ENCODE assay signal across 8 mouse cellular contexts in genomic region chrX:50605517-50605916, GRCm38 (mm10).
DNase-seq lines count a peak whose midpoint lies in the region; ATAC-seq and TF ChIP-seq lines count a peak whose summit lies in the region.
"Not testable (repeated sequence)": the region's sequence is repeated elsewhere in the genome, so short reads cannot be mapped to it uniquely, and the experiment has no call there.

No protein-coding gene starts in this region.

- 54% methylated on average over 2 of the region's 2 CpGs for whole genome bisulfite sequencing in forebrain, embryonic 14.5 days
- WGBS in liver, embryonic 16.5 days (ENCODE audit: insufficient replicate concordance), result 30% methylated on average over 2 of the region's 2 CpGs
- 47% methylated on average over 2 of the region's 2 CpGs for WGBS in midbrain, embryonic 13.5 days

- not testable (repeated sequence) for H3K27ac ChIP-seq in forebrain, embryonic 14.5 days (ENCODE audit: low read depth, low read length); liver, embryonic 16.5 days (ENCODE audit: low read length); midbrain, embryonic 13.5 days

- not testable (repeated sequence) for H3K4me3 ChIP-seq in E14TG2a.4 (replicated peaks; ENCODE audit: low read length); forebrain, embryonic 14.5 days (ENCODE audit: low read depth, low read length); midbrain, embryonic 13.5 days (replicated peaks)
- H3K4me3 ChIP-seq in liver, embryonic 16.5 days (ENCODE audit: low read depth, low read length), result peak overlapping the region; percentile 31; the same call in 1 of the 2 replicates

- peak; percentile 17; the same call in 1 of the 2 replicates for TF ChIP-seq CTCF in E14TG2a.4 (conservative IDR thresholded peaks at IDR 0.05; ENCODE audit: low read length)

- not testable (repeated sequence) for H3K4me2 ChIP-seq in forebrain, embryonic 14.5 days (ENCODE audit: low read length)
- H3K4me2 ChIP-seq in liver, embryonic 16.5 days (ENCODE audit: low read depth, low read length), result peak overlapping the region; percentile 27
- 0 out of 2 replicates have a peak overlapping the region, but pooled peaks have one; percentile 17 for H3K4me2 ChIP-seq in midbrain, embryonic 13.5 days (replicated peaks)

- peak; percentile 80 for DNase-seq in cerebellum, adult 11 months
- peak; percentile 78 for DNase-seq in forebrain, embryonic 14.5 days (ENCODE audit: low spot score)
- DNase-seq in heart, postnatal 25 days (ENCODE audit: low spot score), result peak; percentile 69
- DNase-seq in kidney, adult 18-20 months, result peak; percentile 81
- DNase-seq in right cerebral cortex, postnatal 14 days, result peak; percentile 68

- intact Hi-C loops in heart, postnatal 25 days (cut with DNase I), result not testable (repeated sequence)

- peaks cover 48% of the 10 kb centered on the region for H3K36me3 ChIP-seq in E14TG2a.4 (ENCODE audit: insufficient read depth, low read length)
- H3K36me3 ChIP-seq in forebrain, embryonic 14.5 days (ENCODE audit: control insufficient read depth, insufficient read depth, low read length); liver, embryonic 16.5 days (ENCODE audit: control insufficient read depth, insufficient read depth); midbrain, embryonic 13.5 days: not testable (repeated sequence)

- H3K27me3 ChIP-seq in E14TG2a.4 (ENCODE audit: insufficient read depth, low read length); forebrain, embryonic 14.5 days (replicated peaks; ENCODE audit: control insufficient read depth, insufficient read depth, low read length); liver, embryonic 16.5 days (ENCODE audit: control insufficient read depth, insufficient read depth, low read depth, low read length); midbrain, embryonic 13.5 days: not testable (repeated sequence)

- peak; percentile 48; the same call in 1 of the 2 replicates for ATAC-seq in forebrain, embryonic 14.5 days
- ATAC-seq in liver, embryonic 16.5 days (ENCODE audit: low read depth), result peak; percentile 74
- 0 out of 2 replicates have a peak, but pooled peaks have one; percentile 60 for ATAC-seq in midbrain, embryonic 13.5 days

- H3K9me3 ChIP-seq in E14TG2a.4 (ENCODE audit: low read length); forebrain, embryonic 14.5 days (replicated peaks; ENCODE audit: control insufficient read depth, low read length); liver, embryonic 16.5 days (replicated peaks; ENCODE audit: control insufficient read depth, low read length); midbrain, embryonic 13.5 days: not testable (repeated sequence)

- H3K4me1 ChIP-seq in E14TG2a.4 (replicated peaks; ENCODE audit: low read depth, low read length); forebrain, embryonic 14.5 days (ENCODE audit: control insufficient read depth, insufficient read depth, low read length); liver, embryonic 16.5 days (ENCODE audit: control insufficient read depth, low read depth, low read length); midbrain, embryonic 13.5 days (replicated peaks): not testable (repeated sequence)

- not testable (repeated sequence) for H3K9ac ChIP-seq in forebrain, embryonic 14.5 days (ENCODE audit: low read length); liver, embryonic 16.5 days (ENCODE audit: low read depth, low read length); midbrain, embryonic 13.5 days (replicated peaks)
